Mouse (Mus musculus): Measurements from ENCODE around the gene Stpg3.
"Not testable (repeated sequence)": the region's sequence is repeated elsewhere in the genome, so short reads cannot be mapped to it uniquely, and the experiment has no call there.

The Stpg3 gene

GRCm38 (mm10) chr2:25214444-25214843 lies at the start of gene Stpg3:
Gene Stpg3, minus strand, starts transcription at chr2:25214637.
- no peak for DNase-seq

GRCm38 (mm10) chr2:25263623-25264285 lies 49.3 kb upstream of the Stpg3 start:
- DNase-seq: no peak

GRCm38 (mm10) chr2:25262795-25263622 lies 48.6 kb upstream of the Stpg3 start:
- DNase-seq: peak; percentile 57

GRCm38 (mm10) chr2:25262291-25262767 lies 47.9 kb upstream of the Stpg3 start, which contains the start of gene Tprn:
Gene Tprn, plus strand, starts transcription at chr2:25262618.
- peak; percentile 97 for DNase-seq

GRCm38 (mm10) chr2:25261870-25262269 lies 47.4 kb upstream of the Stpg3 start:
- DNase-seq: no peak

GRCm38 (mm10) chr2:25258887-25259286 lies 44.5 kb upstream of the Stpg3 start:
- DNase-seq: no peak

GRCm38 (mm10) chr2:25257250-25257649 lies 42.8 kb upstream of the Stpg3 start:
- DNase-seq: not testable (repeated sequence)

GRCm38 (mm10) chr2:25256443-25257109 lies 42.1 kb upstream of the Stpg3 start:
- DNase-seq: peak; percentile 30

- peak; percentile 94 for DNase-seq
These were observed 40.9 kb upstream of the Stpg3 start, which contains the start of gene Tmem203 for GRCm38 (mm10) chr2:25255284-25255779. Gene Tmem203, plus strand, starts transcription at chr2:25255439.

- no peak for DNase-seq
These were observed 37.9 kb upstream of the Stpg3 start for GRCm38 (mm10) chr2:25252331-25252730.

GRCm38 (mm10) chr2:25246183-25247072 lies 32.0 kb upstream of the Stpg3 start, which contains the start of gene AL732309.1:
Gene AL732309.1, minus strand, starts transcription at chr2:25246863.
- DNase-seq: no peak

GRCm38 (mm10) chr2:25244144-25244543 lies 29.7 kb upstream of the Stpg3 start:
- DNase-seq: no peak

GRCm38 (mm10) chr2:25243342-25243741 lies 28.9 kb upstream of the Stpg3 start:
- DNase-seq: no peak

GRCm38 (mm10) chr2:25242101-25242506 lies 27.7 kb upstream of the Stpg3 start, which contains the start of the genes Rnf208 and Cysrt1:
Gene Rnf208, plus strand, starts transcription at chr2:25242255.
Gene Cysrt1, minus strand, starts transcription at chr2:25242452.
- peak; percentile 56 for DNase-seq

GRCm38 (mm10) chr2:25241438-25241775 lies 27.0 kb upstream of the Stpg3 start:
- no peak for DNase-seq

- peak; percentile 89 for DNase-seq
These were observed 26.4 kb upstream of the Stpg3 start for GRCm38 (mm10) chr2:25240723-25241437.

- DNase-seq: no peak
These were observed 25.9 kb upstream of the Stpg3 start for GRCm38 (mm10) chr2:25240310-25240709.

- no peak for DNase-seq
These were observed 25.3 kb upstream of the Stpg3 start for GRCm38 (mm10) chr2:25239766-25240165.

GRCm38 (mm10) chr2:25238106-25238505 lies 23.7 kb upstream of the Stpg3 start:
- DNase-seq: no peak

- DNase-seq: no peak
These were observed 23.1 kb upstream of the Stpg3 start for GRCm38 (mm10) chr2:25237522-25237921.

- no peak for DNase-seq
These were observed 22.2 kb upstream of the Stpg3 start, which contains the start of gene Rnf224 for GRCm38 (mm10) chr2:25236614-25237013. Gene Rnf224, minus strand, starts transcription at chr2:25236787.

Measured in embryo, embryonic 11 days (tissue).